Mouse (Mus musculus) adrenal gland, postnatal 4 days (tissue): ENCODE results near the gene Wdr4. TPM values are rescaled to one million over a fixed set of nuclear protein-coding genes. Genes with fewer than 3 reads are reported as not detected.

Experiments used
- DNase-seq, 2 experiments: peaks; one replicate each; pipeline ENCODE4 v3.0.0; 2021 to 2022; ENCODE audit warnings: low spot score in 2 of 2, mixed read lengths in 2 of 2
- total RNA-seq, 2 experiments: library from RNA; stranded (reverse); gene quantifications; 2 replicates each; pipeline ENCODE4 v1.2.3; 2021

The Wdr4 gene
- total RNA-seq, 2 experiments from 2014 or later, result 31.4 to 33.7 TPM

GRCm38 (mm10) chr17:31499725-31500124 lies 20.1 kb downstream of the Wdr4 start:
- no peak for DNase-seq

GRCm38 (mm10) chr17:31497726-31498125 lies 22.1 kb downstream of the Wdr4 start:
- no peak for DNase-seq

GRCm38 (mm10) chr17:31494989-31495388 lies 24.8 kb downstream of the Wdr4 start:
- no peak for DNase-seq

GRCm38 (mm10) chr17:31492416-31492815 lies 27.4 kb downstream of the Wdr4 start:
- DNase-seq, result peak in 1 of 2 experiments; percentile 62

- no peak for DNase-seq
Observed at GRCm38 (mm10) chr17:31491355-31491754, 28.4 kb downstream of the Wdr4 start.

GRCm38 (mm10) chr17:31487433-31488060 lies 32.2 kb downstream of the Wdr4 start:
- no peak for DNase-seq

- DNase-seq, result no peak
Observed at GRCm38 (mm10) chr17:31486616-31487198, 33.1 kb downstream of the Wdr4 start.

- no peak for DNase-seq
Observed at GRCm38 (mm10) chr17:31479108-31479844, 40.5 kb downstream of the Wdr4 start.

- no peak for DNase-seq
Observed at GRCm38 (mm10) chr17:31478606-31479005, 41.2 kb downstream of the Wdr4 start.

- no peak for DNase-seq
Observed at GRCm38 (mm10) chr17:31474388-31474787, 45.4 kb downstream of the Wdr4 start.

GRCm38 (mm10) chr17:31470766-31471418 lies 48.9 kb downstream of the Wdr4 start:
- no peak for DNase-seq

GRCm38 (mm10) chr17:31468496-31468895 lies 51.3 kb downstream of the Wdr4 start:
- no peak for DNase-seq

- no peak for DNase-seq
Observed at GRCm38 (mm10) chr17:31466854-31467253, 52.9 kb downstream of the Wdr4 start.

GRCm38 (mm10) chr17:31462506-31462905 lies 57.3 kb downstream of the Wdr4 start:
- no peak for DNase-seq

- no peak for DNase-seq
Observed at GRCm38 (mm10) chr17:31460416-31460815, 59.4 kb downstream of the Wdr4 start.

GRCm38 (mm10) chr17:31456723-31457567 lies 62.8 kb downstream of the Wdr4 start:
- no peak for DNase-seq

GRCm38 (mm10) chr17:31454056-31454455 lies 65.7 kb downstream of the Wdr4 start:
- DNase-seq, result no peak

- no peak for DNase-seq
Observed at GRCm38 (mm10) chr17:31453476-31453875, 66.3 kb downstream of the Wdr4 start.

- no peak for DNase-seq
Observed at GRCm38 (mm10) chr17:31452816-31453215, 67.0 kb downstream of the Wdr4 start.

GRCm38 (mm10) chr17:31451179-31451708 lies 68.5 kb downstream of the Wdr4 start:
- DNase-seq, result no peak

- no peak for DNase-seq
Observed at GRCm38 (mm10) chr17:31450206-31450605, 69.6 kb downstream of the Wdr4 start.
